Mouse (Mus musculus) ES-Bruce4 (cell line): ENCODE results near the gene Timm44. TPM values are rescaled to one million over a fixed set of nuclear protein-coding genes. Genes with fewer than 3 reads are reported as not detected.

Experiments used
- H3K27ac ChIP-seq: 2 replicates; pipeline ENCODE4 v1.5.1; 2012; ENCODE audit warnings: low read length, inconsistent platforms; ENCODE audit not compliant: insufficient read depth
- H3K27me3 ChIP-seq: 2 replicates; pipeline ENCODE4 v1.6.1; 2012; ENCODE audit warnings: mild to moderate bottlenecking, low read length, inconsistent platforms; ENCODE audit not compliant: control insufficient read depth, poor library complexity, insufficient read depth, severe bottlenecking
- H3K36me3 ChIP-seq: 2 replicates; pipeline ENCODE4 v1.6.1; 2012; ENCODE audit warnings: inconsistent platforms, mild to moderate bottlenecking, low read length, moderate library complexity; ENCODE audit not compliant: control insufficient read depth, poor library complexity, insufficient read depth, severe bottlenecking
- H3K4me1 ChIP-seq: one replicate; pipeline ENCODE4 v1.8.1; 2011; ENCODE audit warnings: low read length; ENCODE audit not compliant: control insufficient read depth, insufficient read depth
- H3K4me3 ChIP-seq: 2 replicates; pipeline ENCODE4 v1.5.1; 2011; ENCODE audit warnings: low read depth, mild to moderate bottlenecking, low read length
- H3K9ac ChIP-seq: 2 replicates; pipeline ENCODE4 v1.6.1; 2012; ENCODE audit warnings: low read depth, mild to moderate bottlenecking, inconsistent platforms; ENCODE audit not compliant: poor library complexity, severe bottlenecking
- H3K9me3 ChIP-seq: replicated peaks from 2 replicates; pipeline ENCODE4 v1.6.1; 2012; ENCODE audit warnings: mild to moderate bottlenecking, low read length, inconsistent platforms; ENCODE audit not compliant: control insufficient read depth, poor library complexity, insufficient read depth, severe bottlenecking
- CTCF ChIP-seq: IDR thresholded peaks from one replicate; pipeline ENCODE4 v1.8.1; 2011; ENCODE audit warnings: low read depth, low read length
- EP300 ChIP-seq: IDR thresholded peaks from 2 replicates; pipeline ENCODE4 v1.6.1; 2011; ENCODE audit warnings: low read depth, low read length; ENCODE audit not compliant: insufficient read depth
- POLR2A ChIP-seq: IDR thresholded peaks from one replicate; pipeline ENCODE4 v1.8.1; 2011; ENCODE audit warnings: low read length; ENCODE audit not compliant: insufficient read depth
- polyA plus RNA-seq: library from polyadenylated mRNA; stranded (reverse); fragments of >200 nt; gene quantifications from 2 replicates; pipeline ENCODE4 v1.2.4, GENCODE M21; 2011; ENCODE audit warnings: low read depth; ENCODE audit not compliant: missing spikeins, insufficient read depth, insufficient read length

Timm44 gene
- polyA plus RNA-seq, 1 experiment = 103 TPM

GRCm38 (mm10) chr8:4237814-4238433 is 37.8 kb downstream of the Timm44 start:
- Histone ChIP-seq H3K27me3 (no peaks in the 10 kb centered on the region), H3K9me3 (no peaks in the 10 kb centered on the region), H3K27ac (peak overlapping the region; percentile 86), H3K36me3 (peaks cover 2% of the 10 kb centered on the region), H3K9ac (peak overlapping the region; percentile 68), H3K4me3 (peak overlapping the region; percentile 70), H3K4me1 (no peaks in the 10 kb centered on the region)
- TF ChIP-seq EP300 (no peak), CTCF (no peak), POLR2A (no peak)

- Histone ChIP-seq H3K27me3 (no peaks in the 10 kb centered on the region), H3K9me3 (no peaks in the 10 kb centered on the region), H3K4me1 (no peaks in the 10 kb centered on the region), H3K9ac (no peak overlapping the region), H3K4me3 (no peak overlapping the region), H3K27ac (no peak overlapping the region), H3K36me3 (no peaks in the 10 kb centered on the region)
- no peak for TF ChIP-seq CTCF
- TF ChIP-seq EP300 = no peak
- no peak for TF ChIP-seq POLR2A
Measured at GRCm38 (mm10) chr8:4230612-4231351, 44.9 kb downstream of the Timm44 start.

GRCm38 (mm10) chr8:4229784-4230183 is 45.9 kb downstream of the Timm44 start:
- H3K27me3 ChIP-seq = no peaks in the 10 kb centered on the region
- H3K4me3 ChIP-seq = no peak overlapping the region
- no peaks in the 10 kb centered on the region for H3K9me3 ChIP-seq
- H3K9ac ChIP-seq = no peak overlapping the region
- no peak for TF ChIP-seq CTCF
- no peak for TF ChIP-seq POLR2A
- no peak for TF ChIP-seq EP300
- H3K27ac ChIP-seq = no peak overlapping the region
- no peaks in the 10 kb centered on the region for H3K4me1 ChIP-seq
- H3K36me3 ChIP-seq = no peaks in the 10 kb centered on the region

GRCm38 (mm10) chr8:4227919-4228318 is 47.8 kb downstream of the Timm44 start:
- no peak for TF ChIP-seq POLR2A
- Histone ChIP-seq H3K36me3 (no peaks in the 10 kb centered on the region), H3K27ac (no peak overlapping the region), H3K9me3 (no peaks in the 10 kb centered on the region), H3K4me3 (no peak overlapping the region), H3K4me1 (no peaks in the 10 kb centered on the region), H3K9ac (no peak overlapping the region), H3K27me3 (peaks cover 3% of the 10 kb centered on the region)

GRCm38 (mm10) chr8:4226739-4227347 is 48.9 kb downstream of the Timm44 start, which contains the start of gene Lrrc8e:
Lrrc8e (plus strand) TSS chr8:4226827.
- TF ChIP-seq POLR2A (no peak), EP300 (no peak), CTCF (no peak)
- Histone ChIP-seq H3K4me1 (no peaks in the 10 kb centered on the region), H3K27me3 (peaks cover 3% of the 10 kb centered on the region), H3K36me3 (no peaks in the 10 kb centered on the region), H3K4me3 (peak within 1 kb of the TSS; percentile 51), H3K9me3 (no peaks in the 10 kb centered on the region), H3K27ac (no peak within 1 kb of the TSS), H3K9ac (0 out of 2 replicates have a peak within 1 kb of the TSS, but pooled peaks have one; percentile 18)

GRCm38 (mm10) chr8:4226323-4226722 is 49.4 kb downstream of the Timm44 start:
- H3K36me3 ChIP-seq = no peaks in the 10 kb centered on the region
- peaks cover 3% of the 10 kb centered on the region for H3K27me3 ChIP-seq
- peak overlapping the region; percentile 46; the same call in 1 of the 2 replicates for H3K4me3 ChIP-seq
- no peaks in the 10 kb centered on the region for H3K4me1 ChIP-seq
- H3K9me3 ChIP-seq = no peaks in the 10 kb centered on the region
- TF ChIP-seq EP300 (no peak), CTCF (no peak), POLR2A (no peak)
- H3K9ac ChIP-seq = no peak overlapping the region
- H3K27ac ChIP-seq = no peak overlapping the region
